ENCODE assay signal across 10 mouse cellular contexts in genomic region chr3:89092509-89093090, GRCm38 (mm10). TPM values are rescaled to one million over a fixed set of nuclear protein-coding genes. Genes with fewer than 3 reads are reported as not detected.
DNase-seq lines count a peak whose midpoint lies in the region; ATAC-seq and TF ChIP-seq lines count a peak whose summit lies in the region.
"Had no signal": no experiment of that assay in that cellular context is flagged by ENCODE, and none has a peak within 500 bp of the region (broad histone marks: within the 10 kb centered on the region; RNA-seq: fewer than 3 reads in every experiment).

No protein-coding gene starts in this region.

- peaks cover 26% of the 10 kb centered on the region for H3K36me3 ChIP-seq in heart, embryonic 15.5 days
- H3K36me3 ChIP-seq in hindbrain, embryonic 12.5 days, result peaks cover 44% of the 10 kb centered on the region
- peaks cover 13% of the 10 kb centered on the region; the same call in 1 of the 2 replicates for H3K36me3 ChIP-seq in midbrain, embryonic 11.5 days (ENCODE audit: control insufficient read depth, insufficient read depth, low read length)
- H3K36me3 ChIP-seq in thymus, adult 2 months (ENCODE audit: control insufficient read depth, insufficient read depth, low read length), result no peaks in the 10 kb centered on the region

- peaks cover 27% of the 10 kb centered on the region for H3K27me3 ChIP-seq in heart, embryonic 15.5 days
- H3K27me3 ChIP-seq in hindbrain, embryonic 12.5 days, result peaks cover 34% of the 10 kb centered on the region
- H3K27me3 ChIP-seq in midbrain, embryonic 11.5 days (ENCODE audit: control insufficient read depth, insufficient read depth, low read length), result peaks cover 33% of the 10 kb centered on the region
- peaks cover 8% of the 10 kb centered on the region; the same call in 1 of the 2 replicates for H3K27me3 ChIP-seq in thymus, adult 2 months (ENCODE audit: control insufficient read depth, insufficient read depth, low read length)

- WGBS in heart, embryonic 15.5 days, result 30% methylated on average over 11 of the region's 11 CpGs
- 13% methylated on average over 11 of the region's 11 CpGs for WGBS in hindbrain, embryonic 12.5 days
- WGBS in midbrain, embryonic 11.5 days, result 18% methylated on average over 11 of the region's 11 CpGs
- WGBS in thymus, adult 2 months, result 45% methylated on average over 11 of the region's 11 CpGs

- ATAC-seq in heart, embryonic 15.5 days (replicated peaks; ENCODE audit: insufficient number of reproducible peaks, insufficient read depth, low FRiP score, low read depth), result no peak
- peak; percentile 41 for ATAC-seq in hindbrain, embryonic 12.5 days (ENCODE audit: low FRiP score)
- peak; percentile 19 for ATAC-seq in midbrain, embryonic 11.5 days (ENCODE audit: low FRiP score)
- ATAC-seq in granulocyte monocyte progenitor cell, adult 5-6 weeks (replicated peaks; ENCODE audit: poor library complexity, severe bottlenecking), result no peak

- no peak for TF ChIP-seq POLR2A in cortical plate, adult 2 months (IDR thresholded peaks at IDR 0.05; ENCODE audit: extremely low read depth, insufficient read depth, low read length)
- TF ChIP-seq POLR2A in thymus, adult 2 months (IDR thresholded peaks at IDR 0.05; ENCODE audit: control insufficient read depth, extremely low read depth, insufficient read depth, low read length, poor library complexity), result no peak

- no peak overlapping the region for H3K27ac ChIP-seq in heart, embryonic 15.5 days
- H3K27ac ChIP-seq in cortical plate, adult 2 months (ENCODE audit: insufficient read depth, low read length), result peak overlapping the region; percentile 60
- H3K27ac ChIP-seq in hindbrain, embryonic 12.5 days, result peak overlapping the region; percentile 79
- peak overlapping the region; percentile 25; the same call in 1 of the 2 replicates for H3K27ac ChIP-seq in midbrain, embryonic 11.5 days (ENCODE audit: low read depth, low read length)
- no peak overlapping the region for H3K27ac ChIP-seq in thymus, adult 2 months (ENCODE audit: control insufficient read depth, insufficient read depth, low read length)

- H3K4me1 ChIP-seq in heart, embryonic 15.5 days (replicated peaks), result peaks cover 38% of the 10 kb centered on the region
- no peaks in the 10 kb centered on the region for H3K4me1 ChIP-seq in cortical plate, adult 2 months (ENCODE audit: control insufficient read depth, insufficient read depth, low read length)
- peaks cover 39% of the 10 kb centered on the region for H3K4me1 ChIP-seq in hindbrain, embryonic 12.5 days
- peaks cover 22% of the 10 kb centered on the region for H3K4me1 ChIP-seq in midbrain, embryonic 11.5 days (ENCODE audit: control insufficient read depth, insufficient read depth, low read length)
- H3K4me1 ChIP-seq in thymus, adult 2 months (replicated peaks; ENCODE audit: control insufficient read depth, insufficient read depth, low read length), result peaks cover 24% of the 10 kb centered on the region

- H3K4me2 ChIP-seq in heart, embryonic 15.5 days, result peak overlapping the region; percentile 56
- peak overlapping the region; percentile 98 for H3K4me2 ChIP-seq in hindbrain, embryonic 12.5 days (replicated peaks)
- peak overlapping the region; percentile 97 for H3K4me2 ChIP-seq in midbrain, embryonic 11.5 days

- no peak for DNase-seq in heart, adult 8-10 months (ENCODE audit: low spot score)
- DNase-seq in midbrain, embryonic 11.5 days (ENCODE audit: low spot score, missing footprints), result peak; percentile 94
- no peak for DNase-seq in frontal cortex, postnatal 10 days (ENCODE audit: low spot score in 2 of 2)
- DNase-seq in thymus, adult 2 months, result no peak

- TF ChIP-seq CTCF in cortical plate, adult 2 months (IDR thresholded peaks at IDR 0.05; ENCODE audit: extremely low read depth, insufficient read depth, low read length), result no peak
- TF ChIP-seq CTCF in thymus, adult 2 months (IDR thresholded peaks at IDR 0.05; ENCODE audit: borderline replicate concordance, control insufficient read depth, extremely low read depth, insufficient read depth, low read length, poor library complexity), result no peak

- H3K9me3 ChIP-seq in heart, embryonic 15.5 days (replicated peaks), result no peaks in the 10 kb centered on the region
- H3K9me3 ChIP-seq in hindbrain, embryonic 12.5 days (replicated peaks), result no peaks in the 10 kb centered on the region
- H3K9me3 ChIP-seq in midbrain, embryonic 11.5 days (ENCODE audit: control insufficient read depth, low read length), result no peaks in the 10 kb centered on the region

- H3K9ac ChIP-seq in heart, embryonic 15.5 days, result peak overlapping the region; percentile 30; the same call in 1 of the 2 replicates
- H3K9ac ChIP-seq in hindbrain, embryonic 12.5 days, result peak overlapping the region; percentile 86
- H3K9ac ChIP-seq in midbrain, embryonic 11.5 days (ENCODE audit: low read length), result peak overlapping the region; percentile 76

- peak overlapping the region; percentile 36 for H3K4me3 ChIP-seq in heart, embryonic 15.5 days
- H3K4me3 ChIP-seq in cortical plate, adult 2 months (ENCODE audit: insufficient read depth, low read length), result peak overlapping the region; percentile 75
- peak overlapping the region; percentile 68 for H3K4me3 ChIP-seq in hindbrain, embryonic 12.5 days
- peak overlapping the region; percentile 60 for H3K4me3 ChIP-seq in midbrain, embryonic 11.5 days (ENCODE audit: low read depth, low read length)
- no peak overlapping the region for H3K4me3 ChIP-seq in thymus, adult 2 months (ENCODE audit: control insufficient read depth, insufficient read depth, low read length)

RNA-seq across cellular contexts. Expression of gene Rusc1, which starts 0.5 kb away (rescaled TPM):
- 7.5 and 12.6 TPM in 2 replicates for polyA plus RNA-seq in heart, embryonic 15.5 days (2015; fragmentation: Nextera tagmentation; extraction: Ambion mirVana)
- total RNA-seq in heart, adult 8-10 months (2022), result 10 to 100 TPM; 24.4 to 29.1 (median 28.5) TPM
- polyA plus RNA-seq in cortical plate, adult 2 months (2012; rRNA removed), result 199 and 214 TPM in 2 replicates
- polyA plus RNA-seq in hindbrain, embryonic 12.5 days (2016; fragmentation: Nextera tagmentation; extraction: Ambion mirVana), result 66.9 and 67.1 TPM in 2 replicates
- polyA plus RNA-seq in midbrain, embryonic 11.5 days (2014; fragmentation: Nextera tagmentation; extraction: Ambion mirVana), result 25.2 and 28.0 TPM in 2 replicates
- 45.8 and 50.9 TPM in 2 replicates for polyA plus RNA-seq in thymus, adult 2 months (2012; rRNA removed)
- 34.0 and 34.2 TPM in 2 replicates for total RNA-seq in granulocyte monocyte progenitor cell, adult 5-6 weeks (2014; fragmentation: Nextera tagmentation)
- total RNA-seq in granulocyte monocyte progenitor cell, adult 5-6 weeks (2017), result 11.4 and 19.3 TPM in 2 replicates

RNA-seq across cellular contexts. Expression of gene Gm43738, which starts 8.3 kb away (rescaled TPM):
- 0.06 TPM in 1 of 2 replicates, not detected in the other for polyA plus RNA-seq in heart, embryonic 15.5 days (2015; fragmentation: Nextera tagmentation; extraction: Ambion mirVana)
- not detected for total RNA-seq in heart, adult 8-10 months (2022)
- polyA plus RNA-seq in cortical plate, adult 2 months (2012; rRNA removed), result not detected in 2 replicates
- polyA plus RNA-seq in hindbrain, embryonic 12.5 days (2016; fragmentation: Nextera tagmentation; extraction: Ambion mirVana), result not detected in 2 replicates
- not detected in 2 replicates for polyA plus RNA-seq in midbrain, embryonic 11.5 days (2014; fragmentation: Nextera tagmentation; extraction: Ambion mirVana)
- polyA plus RNA-seq in thymus, adult 2 months (2012; rRNA removed), result not detected in 2 replicates
- total RNA-seq in granulocyte monocyte progenitor cell, adult 5-6 weeks (2014; fragmentation: Nextera tagmentation), result not detected in 2 replicates
- total RNA-seq in granulocyte monocyte progenitor cell, adult 5-6 weeks (2017), result not detected in 2 replicates
- total RNA-seq: MEL had no signal

RNA-seq across cellular contexts. Expression of gene Fdps, which starts 9.2 kb away (rescaled TPM):
- polyA plus RNA-seq in heart, embryonic 15.5 days (2015; fragmentation: Nextera tagmentation; extraction: Ambion mirVana), result 86.6 and 124 TPM in 2 replicates
- total RNA-seq in heart, adult 8-10 months (2022), result 10 to 100 TPM; 20.8 to 23.2 (median 22.3) TPM
- 94.9 and 107 TPM in 2 replicates for polyA plus RNA-seq in cortical plate, adult 2 months (2012; rRNA removed)
- 284 TPM in 2 replicates for polyA plus RNA-seq in hindbrain, embryonic 12.5 days (2016; fragmentation: Nextera tagmentation; extraction: Ambion mirVana)
- 342 TPM in 2 replicates for polyA plus RNA-seq in midbrain, embryonic 11.5 days (2014; fragmentation: Nextera tagmentation; extraction: Ambion mirVana)
- 58.1 and 71.6 TPM in 2 replicates for polyA plus RNA-seq in thymus, adult 2 months (2012; rRNA removed)
- total RNA-seq in granulocyte monocyte progenitor cell, adult 5-6 weeks (2014; fragmentation: Nextera tagmentation), result 161 and 178 TPM in 2 replicates
- total RNA-seq in granulocyte monocyte progenitor cell, adult 5-6 weeks (2017), result 198 and 245 TPM in 2 replicates

RNA-seq across cellular contexts. Expression of gene Pklr, which starts 43.3 kb away (rescaled TPM):
- 0.09 and 0.61 TPM in 2 replicates for polyA plus RNA-seq in heart, embryonic 15.5 days (2015; fragmentation: Nextera tagmentation; extraction: Ambion mirVana)
- total RNA-seq in heart, adult 8-10 months (2022), result not detected
- polyA plus RNA-seq in cortical plate, adult 2 months (2012; rRNA removed), result 0.04 and 0.08 TPM in 2 replicates
- polyA plus RNA-seq in hindbrain, embryonic 12.5 days (2016; fragmentation: Nextera tagmentation; extraction: Ambion mirVana), result 0.25 and 0.96 TPM in 2 replicates
- polyA plus RNA-seq in midbrain, embryonic 11.5 days (2014; fragmentation: Nextera tagmentation; extraction: Ambion mirVana), result 1.7 and 2.2 TPM in 2 replicates
- polyA plus RNA-seq in thymus, adult 2 months (2012; rRNA removed), result 2.2 and 2.7 TPM in 2 replicates
- total RNA-seq in granulocyte monocyte progenitor cell, adult 5-6 weeks (2014; fragmentation: Nextera tagmentation), result 0.32 TPM in 1 of 2 replicates, not detected in the other
- total RNA-seq in granulocyte monocyte progenitor cell, adult 5-6 weeks (2017), result 0.26 and 0.43 TPM in 2 replicates
- total RNA-seq: left cerebral cortex, postnatal 10 days had no signal

Comparison
In these comparisons a context has a peak if more than half of its experiments do, and no peak if none do; other contexts are left out.
1. ATAC-seq: peak in hindbrain, embryonic 12.5 days (single experiment) and midbrain, embryonic 11.5 days (single experiment); none in heart, embryonic 15.5 days (single experiment) and granulocyte monocyte progenitor cell, adult 5-6 weeks (single experiment).
2. H3K27ac ChIP-seq: peak in cortical plate, adult 2 months (single experiment), hindbrain, embryonic 12.5 days (single experiment) and midbrain, embryonic 11.5 days (single experiment); none in heart, embryonic 15.5 days (single experiment) and thymus, adult 2 months (single experiment).
3. H3K9ac ChIP-seq: peak in every context shown above with its lines; median percentile 86 in hindbrain, embryonic 12.5 days; 76 in midbrain, embryonic 11.5 days; 30 in heart, embryonic 15.5 days.
4. Peak in every context shown above with its lines, with median percentiles within 50 percentile points of each other: H3K4me2 ChIP-seq.